ENCODE assay signal across 8 mouse cellular contexts in the genomic region with DNA sequence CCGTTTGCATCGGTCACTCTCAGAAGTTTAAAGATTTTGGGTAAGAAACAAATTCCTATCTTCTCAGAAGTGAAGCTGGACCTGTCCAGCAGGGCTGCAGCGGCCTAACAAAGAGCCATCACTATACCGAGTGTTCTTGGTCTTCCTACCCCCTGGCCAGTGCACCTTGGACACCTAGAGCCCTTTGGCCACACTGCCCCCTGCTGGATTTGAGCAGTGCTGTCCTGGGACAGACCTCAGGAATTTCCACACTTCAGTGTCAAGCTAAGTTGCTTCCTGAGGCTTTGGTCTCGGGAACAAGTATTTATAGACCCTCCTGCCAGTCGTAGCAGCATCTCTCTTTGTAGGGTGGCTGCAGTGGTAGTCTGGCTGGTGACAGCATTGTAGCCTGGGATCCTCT. TPM values are rescaled to one million over a fixed set of nuclear protein-coding genes. Genes with fewer than 3 reads are reported as not detected.
A peak's percentile ranks its signal among the peaks of the same experiment; 100 is the strongest.
DNase-seq lines count a peak whose midpoint lies in the region; ATAC-seq and TF ChIP-seq lines count a peak whose summit lies in the region.

No protein-coding gene starts in this region.

- no peak overlapping the region for H3K4me2 ChIP-seq in lung, postnatal 0 days (replicated peaks; ENCODE audit: low read depth, low read length)

- TF ChIP-seq CTCF in lung, postnatal 0 days (IDR thresholded peaks at IDR 0.05) = peak; percentile 93

- peak; percentile 59 for DNase-seq in right cerebral cortex, postnatal 4 days
- DNase-seq in right cerebral cortex, postnatal 25 days = no peak
- DNase-seq in c-Kit-positive CD71-positive TER-119-positive erythroid progenitor cells, embryonic 14.5 days (ENCODE audit: low spot score) = peak; percentile 50
- DNase-seq in gastrocnemius, postnatal 10 days = peak; percentile 78
- DNase-seq in kidney, adult 18-20 months = peak; percentile 77
- peak; percentile 76 for DNase-seq in lung, postnatal 0 days (ENCODE audit: low spot score)
- peak; percentile 37 to 48 for DNase-seq in spleen, postnatal 36 days (ENCODE audit: low spot score in 2 of 2)
- no peak for DNase-seq in layer of hippocampus, adult 9-10 months (ENCODE audit: low spot score)

- ATAC-seq in lung, postnatal 0 days = peak; percentile 76

- no peaks in the 10 kb centered on the region for H3K9me3 ChIP-seq in lung, postnatal 0 days (ENCODE audit: low read length)

- WGBS in lung, postnatal 0 days = 47% methylated on average over 6 of the region's 6 CpGs

- H3K4me3 ChIP-seq in lung, postnatal 0 days (ENCODE audit: low read depth, low read length) = no peak overlapping the region

- H3K4me1 ChIP-seq in lung, postnatal 0 days (ENCODE audit: insufficient read depth, low read depth, low read length) = no peaks in the 10 kb centered on the region

- H3K36me3 ChIP-seq in lung, postnatal 0 days (ENCODE audit: insufficient read depth, low read length) = peaks cover 7% of the 10 kb centered on the region; the same call in 1 of the 2 replicates

- H3K27me3 ChIP-seq in lung, postnatal 0 days (replicated peaks; ENCODE audit: insufficient read depth, low read length) = no peaks in the 10 kb centered on the region

- TF ChIP-seq EP300 in lung, postnatal 0 days (IDR thresholded peaks at IDR 0.05) = no peak

- H3K27ac ChIP-seq in lung, postnatal 0 days (ENCODE audit: low read length) = no peak overlapping the region

- H3K9ac ChIP-seq in lung, postnatal 0 days (replicated peaks; ENCODE audit: low read depth) = no peak overlapping the region

RNA-seq across cellular contexts. Expression of a gene that starts 29.5 kb away (rescaled TPM):
- 10 to 100 TPM; 16.8 to 18.3 TPM for total RNA-seq in gastrocnemius, postnatal 10 days (2021)
- 111 and 119 TPM in 2 replicates for polyA plus RNA-seq in lung, postnatal 0 days (2015; fragmentation: Nextera tagmentation; extraction: Ambion mirVana)

RNA-seq across cellular contexts. Expression of a gene that starts 29.7 kb away (rescaled TPM):
- 10 to 100 TPM; 14.9 to 15.6 TPM for total RNA-seq in gastrocnemius, postnatal 10 days (2021)
- 8.7 and 8.9 TPM in 2 replicates for polyA plus RNA-seq in lung, postnatal 0 days (2015; fragmentation: Nextera tagmentation; extraction: Ambion mirVana)

RNA-seq across cellular contexts. Expression of a gene that starts 41.4 kb away (rescaled TPM):
- total RNA-seq in gastrocnemius, postnatal 10 days (2021) = 10 to 100 TPM; 29.2 to 33.3 TPM
- polyA plus RNA-seq in lung, postnatal 0 days (2015; fragmentation: Nextera tagmentation; extraction: Ambion mirVana) = 9.2 and 9.8 TPM in 2 replicates

Comparison
In these comparisons a context has a peak if more than half of its experiments do, and no peak if none do; other contexts are left out.
1. DNase-seq: peak in right cerebral cortex, postnatal 4 days (single experiment), c-Kit-positive CD71-positive TER-119-positive erythroid progenitor cells, embryonic 14.5 days (single experiment), gastrocnemius, postnatal 10 days (single experiment), kidney, adult 18-20 months (single experiment), lung, postnatal 0 days (single experiment) and spleen, postnatal 36 days (2 of 2); none in right cerebral cortex, postnatal 25 days (single experiment) and layer of hippocampus, adult 9-10 months (single experiment).